Mouse (Mus musculus) cerebellum, adult 11 months (tissue): ENCODE measurements around the gene E130208F15Rik.

Experiments
- DNase-seq: peaks from one replicate; pipeline ENCODE4 v3.0.0; 2022

E130208F15Rik gene

DNA sequence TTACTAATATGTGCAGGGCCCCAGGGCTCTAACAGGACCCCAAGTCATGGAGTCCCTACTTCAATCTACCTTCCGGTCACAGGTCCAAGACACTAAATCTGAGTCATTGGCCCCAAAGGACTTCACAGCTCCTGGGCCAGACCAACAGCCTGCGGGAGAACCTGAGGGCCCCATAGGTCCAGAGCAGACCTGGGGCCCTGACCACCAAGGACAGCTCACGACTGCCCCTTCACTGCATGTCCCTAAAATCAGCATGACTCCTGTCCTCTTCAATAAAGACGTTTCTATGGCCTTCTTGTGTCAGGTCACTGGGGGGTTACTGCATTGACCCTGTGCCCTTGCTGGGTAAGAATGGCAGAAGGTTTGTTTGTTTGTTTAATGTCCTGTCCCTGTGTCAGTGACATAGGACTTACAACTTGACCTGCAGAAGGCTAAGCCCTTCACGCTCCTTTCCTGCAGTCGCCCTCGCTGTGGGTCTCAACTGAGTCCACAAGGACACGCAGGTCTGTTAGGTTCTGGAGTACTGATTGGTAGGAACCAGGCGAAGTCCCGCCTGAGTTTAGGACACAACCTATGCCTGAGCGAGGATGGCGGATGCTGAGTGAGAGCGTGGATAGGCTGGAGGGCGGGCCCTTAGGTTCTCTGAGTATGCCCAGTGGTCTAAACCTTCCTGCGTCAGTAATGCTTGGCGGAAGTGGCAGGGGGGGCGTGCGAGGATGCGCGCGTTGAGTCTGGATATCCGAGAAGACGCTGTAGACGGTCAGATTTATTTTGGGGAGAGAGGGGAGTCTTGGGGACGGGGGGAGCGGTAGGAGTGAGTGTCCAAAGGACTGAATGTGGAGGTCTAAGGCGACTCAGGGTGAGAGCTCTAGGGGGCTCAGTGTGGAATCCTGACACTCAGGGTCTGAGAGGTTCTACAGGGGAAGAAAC is 13.2 kb upstream of the E130208F15Rik start, which contains the start of gene Alkbh6:
Gene Alkbh6 (plus strand): TSS at position 642 of the 930 bp plus-strand sequence.
- peak; percentile 93 for DNase-seq

DNA sequence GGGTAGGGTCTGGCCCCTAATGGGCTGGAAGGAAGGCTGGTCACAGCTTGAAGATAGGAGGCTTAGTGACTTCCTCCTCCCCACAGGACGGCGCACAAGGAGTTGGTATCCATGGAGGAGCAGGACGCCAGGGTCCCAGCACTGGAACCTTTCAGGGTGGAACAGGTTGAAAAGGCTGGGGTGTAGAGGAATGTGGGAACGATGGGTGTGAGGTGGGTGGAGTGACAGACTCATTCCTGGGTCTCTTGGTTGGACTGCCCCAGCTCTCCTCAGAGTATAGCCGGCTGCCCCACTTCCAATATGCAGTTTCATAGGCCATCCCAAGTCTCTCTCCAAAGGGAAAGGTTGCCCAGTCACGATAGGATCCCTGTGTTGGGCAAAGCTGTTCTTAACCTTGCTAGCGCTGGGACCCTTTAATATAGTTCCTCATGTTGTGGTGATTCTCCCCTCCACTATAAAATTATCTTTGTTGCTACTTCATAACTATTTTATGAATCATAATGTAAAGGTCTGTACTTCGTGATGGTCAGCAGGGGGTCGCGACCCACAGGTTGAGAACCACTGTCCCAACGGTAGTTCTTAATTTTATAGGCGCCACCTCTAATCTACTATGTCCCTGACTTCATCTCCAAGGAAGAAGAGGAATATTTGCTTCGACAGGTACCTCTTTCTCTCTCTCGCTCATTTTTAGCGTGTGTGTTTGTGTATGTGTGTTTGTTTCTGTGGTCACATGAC is 12.0 kb upstream of the E130208F15Rik start:
- no peak for DNase-seq

DNA sequence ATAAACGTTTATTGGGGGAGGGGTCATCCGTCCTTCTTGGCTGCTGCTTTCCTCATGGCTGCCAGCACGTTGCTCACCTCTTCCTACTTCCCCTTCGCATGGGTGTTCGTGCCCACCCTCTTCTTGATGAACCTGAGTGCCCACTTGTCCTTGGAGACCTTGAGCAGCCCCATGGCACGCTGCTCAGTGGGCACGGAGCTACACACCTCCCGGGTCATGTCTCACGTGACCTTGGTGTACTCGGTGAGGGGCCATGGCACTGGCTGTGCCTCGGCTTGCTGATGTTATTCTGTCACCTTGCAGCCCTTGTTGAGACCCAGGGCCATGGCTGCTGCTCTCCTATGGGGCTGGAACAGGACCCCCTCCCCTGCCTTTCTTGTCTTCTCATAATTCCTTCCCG is 11.4 kb upstream of the E130208F15Rik start:
- DNase-seq = no peak

DNA sequence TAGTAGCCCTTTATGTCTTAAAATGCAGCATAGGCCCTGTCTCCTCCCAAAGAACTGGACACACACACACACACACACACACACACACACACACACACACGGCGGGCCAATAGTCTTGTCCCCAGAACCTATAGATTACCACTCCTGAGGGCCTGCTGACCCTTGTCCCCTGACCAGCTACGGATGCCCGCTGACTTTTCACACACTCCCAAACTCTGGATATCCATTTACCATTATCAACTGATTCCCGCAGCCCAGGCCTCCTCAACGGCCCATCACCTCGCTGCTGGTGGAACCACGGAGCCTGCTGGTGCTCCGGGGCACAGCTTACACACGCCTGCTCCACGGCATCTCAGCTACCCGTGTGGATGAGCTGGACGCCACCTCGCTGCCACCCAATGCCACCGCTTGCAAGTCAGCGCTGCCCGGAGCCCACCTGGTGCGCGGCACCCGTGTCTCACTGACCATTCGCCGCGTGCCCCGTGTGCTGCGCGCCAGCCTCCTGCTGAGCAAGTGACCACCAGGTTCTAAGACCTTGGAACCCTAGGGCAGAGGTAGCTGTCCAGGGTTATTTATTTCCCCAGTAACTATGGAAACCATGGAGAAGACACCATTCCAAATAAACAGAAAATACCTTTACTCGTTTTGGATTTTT is 7.7 kb upstream of the E130208F15Rik start:
- no peak for DNase-seq

DNA sequence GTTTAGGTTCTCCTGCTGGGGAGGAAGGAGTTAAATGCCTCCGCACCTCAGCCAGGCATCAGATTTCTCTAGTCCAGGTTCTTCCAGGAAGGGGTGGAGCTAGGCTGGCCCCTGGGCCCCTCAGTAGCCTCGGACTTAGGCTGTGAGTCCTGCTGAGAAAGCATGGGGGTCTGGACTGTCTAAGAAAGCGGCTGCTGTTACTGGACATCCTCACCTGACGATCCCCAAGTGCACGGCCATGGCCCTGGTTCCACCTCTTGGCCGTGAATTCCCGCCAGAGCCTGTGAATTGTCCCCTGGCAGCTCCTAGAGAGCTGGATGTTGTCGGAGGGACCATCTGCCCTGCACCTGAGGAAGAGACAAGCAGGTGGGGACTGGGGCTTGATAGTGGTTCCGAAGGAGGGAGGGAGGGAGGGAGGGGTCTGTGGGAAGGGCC is 6.8 kb upstream of the E130208F15Rik start, which contains the start of gene Syne4:
Gene Syne4 (plus strand): TSS at position 87 of the 435 bp plus-strand sequence.
- DNase-seq = no peak

DNA sequence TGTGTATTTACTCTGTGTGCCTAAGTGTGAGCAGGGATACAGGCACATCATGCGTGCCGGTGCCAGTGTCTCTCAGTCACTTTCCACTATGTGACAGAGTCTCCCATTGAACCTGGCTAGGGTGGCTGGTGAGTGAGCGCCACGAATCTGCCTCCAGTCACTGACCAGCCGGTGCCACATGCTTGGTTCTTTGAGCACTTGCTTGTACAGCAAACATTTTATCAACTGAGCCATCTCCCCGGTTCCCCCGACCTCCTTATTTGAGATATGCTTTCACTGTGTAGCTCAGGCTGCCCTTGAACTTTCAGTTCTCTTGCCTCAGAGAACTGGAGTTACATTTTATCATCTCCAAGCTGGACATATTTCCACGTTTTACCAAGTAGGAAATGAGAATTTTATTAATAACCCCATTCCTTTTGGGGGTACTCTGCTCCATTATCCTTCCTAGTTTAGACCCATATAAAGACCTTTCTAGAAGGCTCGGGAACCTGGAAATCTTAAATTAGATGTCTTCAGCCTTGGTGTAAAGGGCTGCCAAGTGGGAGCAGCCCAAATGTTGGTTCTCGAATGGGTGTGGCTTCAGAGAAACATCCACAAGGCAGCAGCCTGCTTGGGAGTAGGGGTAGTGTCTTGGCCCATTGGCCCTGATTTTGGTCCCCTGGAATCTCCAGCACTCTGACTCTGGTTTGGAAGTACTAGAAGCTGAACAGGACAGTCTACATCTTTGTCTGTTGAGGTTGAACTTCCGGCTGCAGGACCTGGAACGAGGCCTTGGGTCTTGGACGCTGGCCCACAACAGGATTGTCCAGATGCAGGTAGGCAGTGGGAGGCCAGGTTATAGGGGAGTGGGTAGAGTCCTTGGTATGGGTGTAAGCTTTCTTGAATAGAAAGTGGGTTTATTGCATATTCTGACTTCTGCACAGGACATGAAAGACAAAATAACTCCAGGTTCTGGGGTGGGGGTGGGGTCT is 5.7 kb upstream of the E130208F15Rik start:
- no peak for DNase-seq

DNA sequence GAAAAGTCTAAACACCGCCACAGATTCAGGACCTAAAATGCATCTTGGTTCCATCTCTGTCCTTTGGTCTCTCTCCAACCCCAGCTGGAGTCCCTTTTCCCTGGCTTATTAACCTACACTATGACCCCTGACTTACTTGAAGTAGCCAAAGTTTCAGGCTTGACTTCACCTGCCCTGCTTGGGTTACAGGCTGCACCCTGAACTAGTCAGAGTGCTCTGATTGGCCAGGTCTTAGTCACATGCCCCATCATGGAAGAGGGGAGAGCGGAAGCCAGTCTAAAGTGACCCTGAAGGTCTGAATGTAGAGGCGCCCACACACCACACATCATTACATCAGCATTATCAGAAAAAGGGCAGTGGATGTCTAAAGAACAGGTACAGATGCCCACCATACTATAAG is 3.4 kb upstream of the E130208F15Rik start:
- no peak for DNase-seq

DNA sequence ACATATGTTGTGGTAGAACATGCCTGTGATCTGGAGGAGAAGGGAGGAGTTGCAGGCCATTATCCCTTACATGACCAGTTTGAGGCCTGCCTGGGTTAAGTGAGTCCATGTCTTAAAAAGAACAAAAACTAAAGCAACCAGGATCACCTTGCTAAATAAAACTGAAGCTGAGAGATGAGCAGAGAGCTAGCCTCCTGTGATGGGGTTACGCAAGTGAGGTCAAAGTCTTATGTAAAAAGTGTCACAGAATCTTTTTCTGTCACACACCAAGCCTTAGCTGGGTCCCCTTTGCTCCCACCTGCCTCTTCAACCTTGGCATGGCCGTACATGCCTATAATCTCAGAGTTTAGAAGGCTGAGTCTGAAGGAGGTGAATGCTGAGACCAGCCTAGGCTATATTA is 594 bp upstream of the E130208F15Rik start:
- DNase-seq = no peak

DNA sequence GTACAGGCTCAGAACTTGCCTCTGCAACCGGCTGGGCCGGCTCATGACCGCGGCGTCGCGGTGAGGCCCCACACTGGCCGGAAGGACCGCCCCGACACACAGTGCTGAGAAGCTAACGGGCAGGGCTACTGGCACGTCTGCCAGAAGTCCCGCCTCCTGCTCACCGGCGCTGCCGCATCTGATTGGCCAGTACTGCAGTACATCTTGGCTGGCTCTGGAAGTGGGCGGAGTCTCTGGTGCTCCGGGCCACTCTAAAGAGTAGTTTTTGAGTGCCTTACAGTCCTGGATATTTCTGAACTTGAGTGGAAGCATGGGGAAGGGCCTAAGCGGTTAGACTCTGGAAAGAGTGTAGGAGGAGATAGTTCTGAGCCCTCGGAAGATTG is 736 bp downstream of the E130208F15Rik start:
- DNase-seq = peak; percentile 97

DNA sequence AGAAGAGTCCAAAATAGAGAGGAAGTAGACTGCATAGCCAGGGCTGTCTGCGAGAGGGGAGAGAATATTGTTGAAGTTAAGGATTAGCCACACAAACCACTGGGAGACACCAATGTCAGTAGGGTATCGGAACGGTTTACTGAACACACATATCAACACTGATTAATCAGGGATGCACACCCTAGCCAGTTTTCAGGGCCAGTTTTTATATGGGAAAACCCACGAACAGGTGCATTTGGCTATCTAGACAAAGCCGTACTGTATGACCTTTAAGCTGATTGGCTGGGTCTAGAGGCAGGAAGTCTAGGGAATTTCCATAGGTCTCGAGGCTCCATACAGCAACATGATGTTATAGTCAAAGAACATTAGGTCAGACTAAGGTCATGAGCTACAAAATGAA is 1.3 kb downstream of the E130208F15Rik start:
- DNase-seq = no peak

DNA sequence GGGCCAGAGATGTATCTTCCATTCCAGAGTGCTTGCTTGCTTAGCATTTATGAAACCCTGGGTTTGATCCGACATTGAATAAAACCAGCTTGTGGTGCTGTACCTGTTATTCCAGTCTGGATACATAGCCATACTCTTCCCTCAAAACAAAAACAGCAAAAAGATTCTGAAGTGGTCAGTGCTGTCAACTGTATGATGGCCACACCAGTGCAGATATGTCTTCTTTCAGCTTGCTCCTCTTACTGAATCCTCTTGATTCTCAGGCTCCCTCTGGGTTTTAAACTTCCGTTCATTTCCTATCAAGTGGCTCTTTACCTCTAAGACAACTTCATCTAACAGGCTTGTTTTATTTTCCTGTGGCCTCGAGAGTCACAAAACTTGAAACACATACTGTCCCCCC is 2.3 kb downstream of the E130208F15Rik start, which contains the start of gene Sdhaf1:
Gene Sdhaf1 (minus strand): TSS at position 101 of the 400 bp plus-strand sequence.
- DNase-seq = no peak

DNA sequence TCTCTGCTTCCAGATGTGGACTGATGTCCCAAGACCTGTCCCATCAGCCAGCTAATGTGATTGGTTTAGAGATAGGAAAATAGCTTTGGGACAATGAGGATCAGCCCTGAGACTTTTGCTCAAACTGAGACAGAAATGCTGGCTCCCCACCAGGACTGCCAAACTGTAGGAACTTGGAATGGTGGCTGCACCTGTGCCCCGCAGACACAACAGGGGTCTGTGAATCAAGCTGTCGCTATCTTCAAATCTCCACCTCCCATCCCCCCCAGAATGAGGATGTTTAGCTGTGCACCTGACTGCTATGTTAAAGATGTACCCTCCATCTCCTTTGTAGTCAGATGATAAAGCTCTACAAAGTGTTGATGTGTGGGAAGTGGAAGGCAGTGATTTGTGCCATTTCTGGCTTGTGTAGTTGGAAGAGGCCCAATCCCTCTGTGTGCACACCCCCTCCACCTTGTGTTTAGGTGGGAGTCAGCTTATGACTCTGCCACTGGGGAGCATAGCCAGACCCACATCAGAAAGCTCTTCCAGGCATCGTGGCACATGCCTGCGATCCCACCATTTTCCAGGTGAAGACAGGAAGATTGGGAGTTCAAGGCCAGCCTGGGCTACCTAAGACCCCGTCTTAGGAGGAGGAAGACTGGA is 2.9 kb downstream of the E130208F15Rik start:
- no peak for DNase-seq

DNA sequence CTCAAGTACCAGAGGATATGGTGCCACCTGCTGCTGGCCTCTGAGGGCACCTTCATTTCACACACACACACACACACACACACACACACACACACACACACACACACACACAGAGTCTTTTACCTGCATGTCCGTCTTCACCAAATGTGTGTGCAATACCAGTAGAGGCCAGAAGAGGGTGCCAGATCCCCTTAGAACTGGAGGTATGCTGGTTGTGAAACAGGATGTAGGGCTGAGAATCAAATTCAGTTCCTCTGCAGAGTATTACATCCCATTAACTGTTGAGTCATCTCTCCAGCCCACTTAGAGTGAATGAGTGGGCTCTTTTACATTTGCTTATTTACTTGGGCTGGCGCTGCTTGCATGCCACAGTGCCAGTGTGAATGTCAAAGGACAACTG is 3.8 kb downstream of the E130208F15Rik start:
- no peak for DNase-seq

DNA sequence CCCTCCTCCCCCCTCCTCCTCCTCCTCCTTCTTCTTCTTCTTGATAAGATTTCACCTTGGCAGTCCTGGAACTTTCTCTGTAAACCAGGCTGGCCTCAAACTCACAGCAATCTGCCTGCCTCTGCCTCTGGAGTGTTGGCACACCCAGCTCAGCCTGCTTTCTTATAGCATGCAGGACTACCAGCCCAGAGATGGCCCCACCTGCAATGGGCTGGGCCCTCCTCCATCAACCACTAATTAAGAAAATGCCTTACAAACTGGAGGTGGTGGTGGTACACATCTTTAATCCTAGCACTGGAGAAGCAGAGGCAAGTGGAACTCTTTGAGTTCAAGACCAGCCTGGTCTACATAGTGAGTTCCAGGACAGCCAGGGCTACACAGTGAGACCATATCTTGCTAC is 4.9 kb downstream of the E130208F15Rik start:
- no peak for DNase-seq

DNA sequence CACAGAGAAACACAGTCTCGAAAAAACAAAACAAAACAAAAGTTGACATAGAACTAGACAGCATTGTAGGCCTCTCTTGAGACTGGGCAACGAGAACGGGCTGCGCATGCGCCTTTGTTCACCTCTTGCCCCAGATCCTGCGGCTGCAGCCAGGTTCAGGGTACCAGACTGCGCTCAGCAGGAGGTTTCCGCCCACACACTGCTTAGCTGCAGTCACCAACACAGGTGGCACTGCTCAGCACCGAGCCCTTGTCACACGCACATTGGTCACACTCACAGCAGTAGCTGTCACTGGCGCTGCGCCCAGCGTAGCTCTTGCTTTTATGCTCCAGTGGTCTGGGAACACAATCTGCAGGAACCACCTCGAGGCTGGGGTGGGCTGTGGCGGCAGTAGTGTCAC is 5.6 kb downstream of the E130208F15Rik start:
- DNase-seq = peak; percentile 96

DNA sequence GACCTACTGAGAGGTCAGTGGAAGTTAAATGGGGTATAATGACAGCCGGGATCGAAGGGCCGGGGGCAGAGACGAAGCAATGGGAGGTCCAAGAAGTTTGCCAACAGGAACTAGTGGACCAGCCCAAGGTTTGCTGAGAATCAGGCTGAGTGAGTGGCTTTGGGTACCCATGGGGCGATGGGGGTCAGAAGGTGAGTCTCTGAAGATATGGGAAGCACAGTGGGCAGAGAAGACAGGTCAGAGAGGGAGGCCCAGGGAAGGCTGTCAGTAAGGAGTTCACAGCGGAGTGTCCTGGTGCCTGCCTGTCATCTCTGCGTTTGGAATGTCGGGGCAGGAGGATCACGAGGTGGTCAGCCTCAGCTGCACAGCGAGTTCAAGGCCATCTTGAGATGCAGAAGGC is 6.8 kb downstream of the E130208F15Rik start:
- no peak for DNase-seq

DNA sequence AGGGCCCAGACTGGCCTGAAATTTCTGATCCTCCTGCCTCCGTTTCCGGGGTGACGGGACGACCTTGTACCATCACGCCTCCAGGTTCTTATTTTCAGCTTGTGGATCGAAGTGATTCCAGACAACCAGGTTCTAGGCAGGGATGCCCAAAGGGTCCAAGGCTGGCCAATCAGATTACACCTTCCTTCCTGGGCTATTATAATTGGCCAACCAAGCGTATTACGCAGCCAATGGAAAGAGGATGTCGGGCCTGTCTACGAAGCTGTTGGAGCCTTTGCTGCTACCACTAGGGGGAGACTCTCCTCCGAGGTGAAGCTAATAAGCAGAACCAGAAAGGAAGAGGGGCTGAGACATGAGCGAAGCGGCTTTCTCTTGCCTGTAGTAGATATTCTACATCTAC is 10.3 kb downstream of the E130208F15Rik start:
- DNase-seq = peak; percentile 93

DNA sequence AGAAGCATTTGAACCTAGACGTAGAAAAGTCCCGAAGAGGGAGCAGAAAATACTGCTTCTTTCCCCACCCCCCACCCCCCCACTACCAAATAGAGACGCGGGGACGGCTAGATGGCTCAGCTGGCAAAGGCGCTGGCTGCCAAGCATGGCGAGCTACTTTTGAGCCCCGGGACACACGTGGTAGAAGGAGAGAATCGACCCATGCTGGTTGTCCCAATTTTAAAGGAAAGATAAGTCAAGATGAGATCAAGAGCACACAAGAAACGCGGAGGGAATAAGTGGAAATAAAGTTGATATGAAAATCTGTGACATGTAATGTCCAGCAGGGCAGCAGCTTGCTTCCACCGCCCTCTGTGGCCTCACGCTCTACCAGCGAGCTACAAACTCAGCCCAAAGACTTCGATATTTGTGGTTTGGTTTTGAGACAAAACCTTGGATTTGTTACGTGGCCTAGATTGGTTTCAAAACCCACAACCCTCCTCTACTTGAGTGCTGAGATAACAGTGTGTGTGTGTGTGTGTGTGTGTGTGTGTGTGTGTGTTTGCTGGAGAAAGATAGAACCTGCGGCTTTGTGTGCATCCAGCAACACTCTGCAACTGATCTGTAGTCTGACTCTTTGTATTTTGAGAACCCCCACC is 11.2 kb downstream of the E130208F15Rik start:
- no peak for DNase-seq

DNA sequence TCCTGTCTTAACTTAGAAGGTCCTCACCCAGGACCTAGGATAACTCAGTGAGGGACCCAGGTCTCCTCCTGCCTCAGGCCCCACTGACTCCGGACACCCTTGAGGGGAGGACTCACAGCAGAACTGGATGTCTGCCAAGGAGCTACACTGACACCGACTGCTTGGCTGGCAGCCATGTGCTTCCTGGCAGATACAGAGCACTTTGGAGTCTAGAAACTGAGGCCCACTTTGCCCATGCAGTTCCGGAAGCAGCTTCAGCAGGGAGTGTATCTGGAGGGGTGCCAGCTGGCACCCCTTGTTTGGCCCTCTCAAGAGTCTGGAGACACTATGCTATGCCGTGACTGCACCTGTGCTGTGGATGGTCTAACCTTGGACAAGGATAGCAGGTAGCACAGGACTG is 11.9 kb downstream of the E130208F15Rik start:
- DNase-seq = peak; percentile 86

DNA sequence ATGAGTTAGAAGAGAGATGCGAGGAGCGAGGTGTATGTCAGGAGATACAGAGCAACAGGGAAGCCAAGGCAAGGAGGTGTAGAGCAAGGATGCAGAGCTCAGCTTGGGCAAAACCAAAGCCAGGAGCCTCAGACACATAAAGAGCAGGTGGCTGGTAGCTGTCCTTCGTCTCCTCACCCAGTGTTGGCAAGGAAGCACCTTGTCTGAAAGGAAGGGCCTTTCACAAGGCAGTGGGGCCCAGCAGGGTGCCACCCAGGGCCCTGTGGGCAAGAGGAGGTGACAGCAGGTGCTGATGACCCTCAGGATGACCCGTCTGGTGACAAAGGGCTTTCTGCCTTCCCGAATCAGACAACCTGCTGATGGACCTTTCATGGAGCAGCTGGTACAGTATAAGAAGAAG is 13.0 kb downstream of the E130208F15Rik start:
- DNase-seq = no peak

DNA sequence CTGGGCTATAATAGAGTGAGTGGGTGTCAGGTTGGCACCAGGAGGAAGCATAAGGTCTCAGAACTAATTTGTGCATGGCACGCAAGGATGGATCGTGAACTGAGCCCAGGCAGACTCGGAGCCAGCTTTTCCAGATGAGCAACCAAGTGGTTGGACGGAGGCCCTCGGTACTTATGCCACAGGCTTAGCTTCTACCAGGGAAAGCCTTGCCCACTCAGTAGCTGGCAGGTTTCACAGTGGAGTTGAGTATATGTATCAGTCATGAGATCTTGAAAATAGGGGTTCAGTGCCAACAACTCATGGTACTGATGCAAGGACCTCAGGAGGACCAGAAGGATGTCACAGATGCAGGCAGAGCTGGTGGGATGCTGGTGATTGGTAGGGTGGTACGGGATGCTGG is 14.1 kb downstream of the E130208F15Rik start:
- DNase-seq = no peak
